Mouse (Mus musculus): Measurements from ENCODE around the gene Sfxn4. TPM values are rescaled to one million over a fixed set of nuclear protein-coding genes. Genes with fewer than 3 reads are reported as not detected.

Gene Sfxn4
- polyA plus RNA-seq (2012; rRNA removed) = 0.79 and 0.92 TPM in 2 replicates

GRCm38 (mm10) chr19:60860868-60861700 is at the start of gene Sfxn4:
Sfxn4 (minus strand) TSS chr19:60861479.

GRCm38 (mm10) chr19:60889714-60890315 is 28.5 kb upstream of the Sfxn4 start, which contains the start of gene Grk5:
Grk5 (plus strand) TSS chr19:60889749.

GRCm38 (mm10) chr19:60874064-60874694 is 12.9 kb upstream of the Sfxn4 start, which contains the start of gene Prdx3:
Prdx3 (minus strand) TSS chr19:60874556.

GRCm38 (mm10) chr19:60811098-60812035 is 49.9 kb downstream of the Sfxn4 start, which contains the start of gene Fam45a:
Fam45a (plus strand) TSS chr19:60811585.

GRCm38 (mm10) chr19:60790551-60791161 is 70.6 kb downstream of the Sfxn4 start, which contains the start of gene Eif3a:
Eif3a (minus strand) TSS chr19:60790658.

Other genes starting within 250 kb of the Sfxn4 start
- 0.98 and 1.3 TPM in 2 replicates for gene Nanos1, start 105.5 kb downstream of the Sfxn4 start, polyA plus RNA-seq (2012; rRNA removed)
- 113 and 114 TPM in 2 replicates for gene Eif3a, start 70.8 kb downstream of the Sfxn4 start, polyA plus RNA-seq (2012; rRNA removed)
- 11.5 and 13.9 TPM in 2 replicates for gene Fam45a, start 49.9 kb downstream of the Sfxn4 start, polyA plus RNA-seq (2012; rRNA removed)
- 184 and 244 TPM in 2 replicates for gene Prdx3, start 13.1 kb upstream of the Sfxn4 start, polyA plus RNA-seq (2012; rRNA removed)
- 0.77 and 0.89 TPM in 2 replicates for gene Grk5, start 28.3 kb upstream of the Sfxn4 start, polyA plus RNA-seq (2012; rRNA removed)